Mouse (Mus musculus) T-cell, adult 2 months (primary cell): ENCODE data around the gene Iltifb.
"Not testable (repeated sequence)": the region's sequence is repeated elsewhere in the genome, so short reads cannot be mapped to it uniquely, and the experiment has no call there.

Experiments used
- DNase-seq: peaks from one replicate; pipeline ENCODE4 v3.0.0; 2022; ENCODE audit warnings: low spot score

Gene Iltifb

DNA sequence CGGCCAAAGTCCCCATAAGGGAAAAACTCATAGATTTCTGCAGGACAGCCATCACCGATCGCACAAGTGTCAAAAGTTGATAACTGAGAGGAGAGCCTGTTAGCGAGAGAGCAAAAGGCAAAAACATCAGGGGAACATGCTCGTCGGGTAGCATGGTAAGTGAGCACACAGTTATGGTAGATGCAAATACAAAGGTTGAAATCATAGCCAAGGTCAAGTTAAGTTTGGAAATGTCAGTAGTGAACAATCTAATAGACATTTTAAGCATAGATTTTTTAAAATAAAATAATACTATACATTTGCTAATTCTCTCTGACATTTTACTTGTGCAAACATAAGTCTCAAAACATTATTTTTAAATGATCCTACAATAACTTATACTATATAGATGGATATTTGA lies at the start of gene Iltifb:
Iltifb (minus strand) TSS at position 101 of the 400 bp plus-strand sequence.
- DNase-seq, result no peak

GRCm38 (mm10) chr10:118343155-118343554 lies 48.3 kb upstream of the Iltifb start, which contains the start of gene Gm9046:
Gm9046 (minus strand) TSS chr10:118343255.
- DNase-seq, result not testable (repeated sequence)

- not testable (repeated sequence) for DNase-seq
Observed at GRCm38 (mm10) chr10:118337731-118338130, 42.9 kb upstream of the Iltifb start, which contains the start of gene Gm9045. Gm9045 (minus strand) TSS chr10:118337831.

DNA sequence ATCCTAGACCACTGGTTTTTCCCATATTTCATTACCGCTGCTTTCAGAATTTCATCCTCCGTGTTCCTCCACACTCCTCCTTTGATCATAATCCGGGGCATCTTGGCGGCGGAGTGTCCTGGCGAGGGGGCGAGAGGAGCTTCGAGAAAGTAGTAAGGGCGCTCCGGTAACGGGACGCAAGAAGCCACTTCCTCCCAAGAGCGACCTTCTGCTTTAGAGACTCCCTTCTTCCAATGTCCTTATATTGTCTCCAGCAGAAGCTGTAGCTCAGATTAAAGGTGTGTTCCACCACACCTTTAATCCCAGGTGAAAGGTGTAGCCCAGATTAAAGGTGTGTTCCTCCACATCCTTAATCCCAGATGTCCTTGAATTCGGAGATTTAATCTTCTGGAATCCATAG lies 37.5 kb upstream of the Iltifb start, which contains the start of gene Gm9044:
Gm9044 (minus strand) TSS at position 101 of the 400 bp plus-strand sequence.
- DNase-seq, result not testable (repeated sequence)

- not testable (repeated sequence) for DNase-seq
Observed at GRCm38 (mm10) chr10:118326869-118327268, 32.0 kb upstream of the Iltifb start, which contains the start of gene Gm9040. Gm9040 (minus strand) TSS chr10:118326969.

DNA sequence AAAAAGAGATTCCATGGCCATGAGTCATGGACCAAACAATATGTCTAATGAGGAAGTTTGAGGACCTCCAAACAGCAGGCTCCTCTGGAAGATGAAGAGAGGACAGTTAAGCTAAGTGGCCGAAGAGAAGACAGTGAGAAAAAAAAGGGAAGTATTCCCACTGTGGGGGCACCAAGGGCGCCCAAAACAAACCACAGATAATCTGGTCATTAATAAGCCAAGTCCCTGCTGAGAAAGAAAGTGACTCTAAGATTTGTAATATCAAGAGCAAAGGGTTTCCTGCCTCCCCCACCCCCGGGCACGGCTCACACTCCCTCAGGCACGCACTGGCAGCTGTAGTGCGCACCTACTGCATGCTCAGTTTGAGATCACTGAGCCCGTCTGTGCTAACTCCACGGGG lies 24.2 kb upstream of the Iltifb start:
- no peak for DNase-seq

GRCm38 (mm10) chr10:118302133-118302532 lies 7.3 kb upstream of the Iltifb start:
- DNase-seq, result not testable (repeated sequence)

- not testable (repeated sequence) for DNase-seq
Observed at GRCm38 (mm10) chr10:118283016-118283415, 11.8 kb downstream of the Iltifb start.

GRCm38 (mm10) chr10:118282565-118282964 lies 12.3 kb downstream of the Iltifb start:
- DNase-seq, result not testable (repeated sequence)

GRCm38 (mm10) chr10:118278069-118278468 lies 16.8 kb downstream of the Iltifb start:
- DNase-seq, result not testable (repeated sequence)

DNA sequence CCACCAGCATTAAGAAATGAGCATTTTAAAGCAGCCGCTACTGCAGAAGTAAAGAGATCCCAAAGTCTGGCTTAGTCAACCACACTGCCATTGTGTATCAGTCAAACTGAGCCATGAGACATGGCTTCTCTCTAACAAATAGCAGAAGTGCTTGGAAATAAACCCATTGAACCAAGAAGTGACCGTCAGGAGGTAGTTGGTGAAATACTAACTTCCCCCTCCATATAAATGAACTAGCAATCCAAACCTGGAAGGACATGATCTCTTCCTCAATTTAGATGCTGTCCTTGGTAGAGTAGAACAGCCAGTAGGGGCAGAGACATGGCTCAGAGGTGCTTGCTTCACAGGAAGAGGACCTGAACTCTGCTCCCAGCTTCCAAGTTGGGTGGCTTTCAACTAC lies 23.4 kb downstream of the Iltifb start:
- DNase-seq, result not testable (repeated sequence)

DNA sequence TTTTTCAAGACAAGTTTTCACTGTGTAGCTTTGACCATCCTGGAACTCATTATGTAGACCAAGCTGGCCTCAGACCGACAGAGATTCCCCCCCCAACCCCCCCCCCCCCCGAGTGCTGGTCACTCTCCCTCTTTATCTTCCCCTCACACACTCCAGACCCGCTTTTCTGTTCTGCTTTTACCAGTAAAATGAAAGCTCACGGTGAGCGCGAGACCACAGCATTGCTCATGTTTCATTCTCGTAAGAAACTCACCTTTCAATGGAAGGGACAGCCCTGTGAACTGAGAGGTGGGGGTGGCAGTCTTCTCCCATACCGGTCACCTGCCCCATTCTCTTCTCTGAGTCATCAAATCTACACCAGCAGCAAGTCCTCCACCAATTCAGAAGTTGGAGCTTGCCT lies 26.0 kb downstream of the Iltifb start:
- DNase-seq, result not testable (repeated sequence)

DNA sequence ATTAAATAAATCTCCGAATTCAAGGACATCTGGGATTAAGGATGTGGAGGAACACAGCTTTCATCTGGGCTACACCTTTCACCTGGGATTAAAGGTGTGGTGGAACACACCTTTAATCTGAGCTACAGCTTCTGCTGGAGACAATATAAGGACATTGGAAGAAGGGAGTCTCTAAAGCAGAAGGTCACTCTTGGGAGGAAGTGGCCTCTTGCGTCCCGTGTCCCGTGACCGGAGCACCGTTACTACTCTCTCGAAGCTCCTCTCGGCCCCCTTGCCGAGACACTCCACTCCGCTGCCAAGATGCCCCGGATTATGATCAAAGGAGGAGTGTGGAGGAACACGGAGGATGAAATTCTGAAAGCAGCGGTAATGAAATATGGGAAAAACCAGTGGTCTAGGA lies 36.5 kb downstream of the Iltifb start, which contains the start of gene Gm32802:
Gm32802 (plus strand) TSS at position 301 of the 400 bp plus-strand sequence.
- not testable (repeated sequence) for DNase-seq

GRCm38 (mm10) chr10:118250852-118251295 lies 44.0 kb downstream of the Iltifb start:
- no peak for DNase-seq

DNA sequence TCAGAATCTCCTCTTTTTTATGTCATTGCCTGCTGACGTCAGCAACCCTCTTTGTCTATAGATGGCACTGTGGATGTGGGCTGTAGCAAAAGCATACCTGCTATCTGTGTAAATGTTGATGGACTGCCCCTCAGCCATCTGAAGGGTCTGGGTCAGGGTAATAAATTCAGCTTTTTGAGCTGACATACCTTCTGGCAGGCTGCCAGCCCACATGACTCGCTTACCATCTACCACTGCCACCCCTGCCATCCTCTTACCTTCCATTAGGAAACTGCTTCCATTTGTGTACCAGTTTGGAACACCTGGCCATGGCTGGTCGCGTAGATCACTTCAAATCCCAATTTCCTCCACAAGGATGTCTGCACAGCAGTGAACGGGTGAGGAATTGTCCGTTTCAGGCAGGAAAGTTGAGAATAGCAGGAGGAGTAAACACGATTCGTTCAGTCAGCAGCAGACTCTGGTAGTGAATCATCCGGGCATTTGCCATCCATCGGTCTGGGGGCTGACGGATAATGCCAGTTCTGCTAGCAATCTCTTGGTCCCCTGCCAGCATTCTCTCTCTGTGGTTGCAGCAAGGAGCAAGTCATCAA lies 45.7 kb downstream of the Iltifb start:
- not testable (repeated sequence) for DNase-seq

DNA sequence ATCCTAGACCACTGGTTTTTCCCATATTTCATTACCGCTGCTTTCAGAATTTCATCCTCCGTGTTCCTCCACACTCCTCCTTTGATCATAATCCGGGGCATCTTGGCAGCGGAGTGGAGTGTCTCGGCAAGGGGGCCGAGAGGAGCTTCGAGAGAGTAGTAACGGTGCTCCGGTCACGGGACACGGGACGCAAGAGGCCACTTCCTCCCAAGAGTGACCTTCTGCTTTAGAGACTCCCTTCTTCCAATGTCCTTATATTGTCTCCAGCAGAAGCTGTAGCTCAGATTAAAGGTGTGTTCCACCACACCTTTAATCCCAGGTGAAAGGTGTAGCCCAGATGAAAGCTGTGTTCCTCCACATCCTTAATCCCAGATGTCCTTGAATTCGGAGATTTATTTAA lies 54.2 kb downstream of the Iltifb start, which contains the start of gene Gm32717:
Gm32717 (minus strand) TSS at position 101 of the 400 bp plus-strand sequence.
- DNase-seq, result not testable (repeated sequence)
